Mouse (Mus musculus) testis, adult 10 weeks (tissue): Measurements from ENCODE around the gene Klk1b21. TPM values are rescaled to one million over a fixed set of nuclear protein-coding genes. Genes with fewer than 3 reads are reported as not detected.

Source experiments
- polyA plus RNA-seq: library from polyadenylated mRNA; stranded (reverse); fragments of 350-450 nt; fragmentation: Illumina TruSeq; extraction: RNeasy Lipid Tissue Mini Kit (QIAGEN cat#74804); gene quantifications from one replicate; pipeline ENCODE4 v1.2.3, GENCODE M21; 2014; ENCODE audit warnings: low read depth, low replicate concordance

The Klk1b21 gene
- polyA plus RNA-seq: 28.5 TPM

GRCm38 (mm10) chr7:44102028-44102427 lies at the start of gene Klk1b21:
TSS of gene Klk1b21 (plus strand) at chr7:44102328.

GRCm38 (mm10) chr7:44112373-44112772 lies 10.2 kb downstream of the Klk1b21 start, which contains the start of gene Klk1b22:
TSS of gene Klk1b22 (plus strand) at chr7:44112673.

GRCm38 (mm10) chr7:44136467-44136866 lies 34.3 kb downstream of the Klk1b21 start, which contains the start of gene Klk1b16:
TSS of gene Klk1b16 (plus strand) at chr7:44136767.

Other genes starting within 250 kb of the Klk1b21 start
- not detected for gene Klk4, start 221.2 kb upstream of the Klk1b21 start, polyA plus RNA-seq
- gene Klk15, start 168.6 kb upstream of the Klk1b21 start, polyA plus RNA-seq: not detected
- 120 TPM for gene Klk1b8, start 151.7 kb upstream of the Klk1b21 start, polyA plus RNA-seq
- gene Klk1b1, start 135.6 kb upstream of the Klk1b21 start, polyA plus RNA-seq: not detected
- 11.7 TPM for gene Klk1b9, start 126.3 kb upstream of the Klk1b21 start, polyA plus RNA-seq
- gene Klk1b11, start 106.5 kb upstream of the Klk1b21 start, polyA plus RNA-seq: not detected
- gene Klk1b26, start 90.2 kb upstream of the Klk1b21 start, polyA plus RNA-seq: 6.9 TPM
- gene Klk1b27, start 50.0 kb upstream of the Klk1b21 start, polyA plus RNA-seq: 7.8 TPM
- 6.4 TPM for gene Klk1b22, start 10.3 kb downstream of the Klk1b21 start, polyA plus RNA-seq
- gene Klk1b16, start 34.4 kb downstream of the Klk1b21 start, polyA plus RNA-seq: 0.99 TPM
- gene Klk1b24, start 85.9 kb downstream of the Klk1b21 start, polyA plus RNA-seq: 10.9 TPM
- 2.6 TPM for gene Klk1b3, start 95.9 kb downstream of the Klk1b21 start, polyA plus RNA-seq
- gene Klk1b4, start 105.1 kb downstream of the Klk1b21 start, polyA plus RNA-seq: not detected
- 0.64 TPM for gene Klk1b5, start 113.6 kb downstream of the Klk1b21 start, polyA plus RNA-seq
- gene Klk1, start 123.0 kb downstream of the Klk1b21 start, polyA plus RNA-seq: 1.4 TPM
- 76.3 TPM for gene Gm36864, start 133.8 kb downstream of the Klk1b21 start, polyA plus RNA-seq
- 52.1 TPM for gene 1700028J19Rik, start 144.4 kb downstream of the Klk1b21 start, polyA plus RNA-seq
- 32.7 TPM for gene 2410002F23Rik, start 144.4 kb downstream of the Klk1b21 start, polyA plus RNA-seq
- not detected for gene Acp4, start 155.1 kb downstream of the Klk1b21 start, polyA plus RNA-seq
- 13.7 TPM for gene Gm15517, start 159.1 kb downstream of the Klk1b21 start, polyA plus RNA-seq
- 0.48 TPM for gene Clec11a, start 204.6 kb downstream of the Klk1b21 start, polyA plus RNA-seq
- gene Shank1, start 207.9 kb downstream of the Klk1b21 start, polyA plus RNA-seq: 0.31 TPM